Mouse (Mus musculus) thymus, postnatal 0 days (tissue): Measurements from ENCODE around the gene Plekhj1. TPM values are rescaled to one million over a fixed set of nuclear protein-coding genes. Genes with fewer than 3 reads are reported as not detected.
"Not testable (repeated sequence)": the region's sequence is repeated elsewhere in the genome, so short reads cannot be mapped to it uniquely, and the experiment has no call there.

Experiments
- DNase-seq: peaks from one replicate; pipeline ENCODE4 v3.0.0-alpha.2; 2015; ENCODE audit warnings: low spot score
- polyA plus RNA-seq: library from polyadenylated mRNA; unstranded; fragments of >200 nt; fragmentation: Nextera tagmentation; extraction: Ambion mirVana; gene quantifications from 2 replicates; pipeline ENCODE4 v1.2.1, GENCODE M21; 2015

The Plekhj1 gene
- polyA plus RNA-seq: 137 and 140 TPM in 2 replicates

- DNase-seq: peak; percentile 98
Measured at GRCm38 (mm10) chr10:80798150-80799006, at the start of gene Plekhj1, which contains the start of gene Sf3a2. Gene Plekhj1, minus strand, starts transcription at chr10:80798626. Gene Sf3a2, plus strand, starts transcription at chr10:80798198.

DNA sequence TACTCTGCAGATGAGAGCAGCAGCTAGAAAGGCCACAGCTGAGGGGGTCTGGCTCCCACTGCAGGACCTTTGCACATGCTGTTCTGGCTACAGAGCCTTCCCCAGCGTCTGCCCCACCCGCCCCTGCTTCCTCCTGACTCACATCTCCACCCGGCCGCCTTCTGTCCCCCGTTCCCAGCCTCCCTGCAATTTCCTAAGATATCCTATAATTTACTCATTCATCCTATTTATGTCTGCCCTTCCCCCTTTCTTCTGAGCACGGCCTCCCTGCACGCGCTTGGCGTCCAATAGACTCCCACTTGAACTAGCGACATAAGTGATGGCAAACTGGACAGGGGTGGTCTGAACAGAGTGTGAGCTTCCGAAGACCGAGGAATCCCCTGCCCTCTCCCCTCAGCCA lies 47.3 kb upstream of the Plekhj1 start:
- DNase-seq: no peak

DNA sequence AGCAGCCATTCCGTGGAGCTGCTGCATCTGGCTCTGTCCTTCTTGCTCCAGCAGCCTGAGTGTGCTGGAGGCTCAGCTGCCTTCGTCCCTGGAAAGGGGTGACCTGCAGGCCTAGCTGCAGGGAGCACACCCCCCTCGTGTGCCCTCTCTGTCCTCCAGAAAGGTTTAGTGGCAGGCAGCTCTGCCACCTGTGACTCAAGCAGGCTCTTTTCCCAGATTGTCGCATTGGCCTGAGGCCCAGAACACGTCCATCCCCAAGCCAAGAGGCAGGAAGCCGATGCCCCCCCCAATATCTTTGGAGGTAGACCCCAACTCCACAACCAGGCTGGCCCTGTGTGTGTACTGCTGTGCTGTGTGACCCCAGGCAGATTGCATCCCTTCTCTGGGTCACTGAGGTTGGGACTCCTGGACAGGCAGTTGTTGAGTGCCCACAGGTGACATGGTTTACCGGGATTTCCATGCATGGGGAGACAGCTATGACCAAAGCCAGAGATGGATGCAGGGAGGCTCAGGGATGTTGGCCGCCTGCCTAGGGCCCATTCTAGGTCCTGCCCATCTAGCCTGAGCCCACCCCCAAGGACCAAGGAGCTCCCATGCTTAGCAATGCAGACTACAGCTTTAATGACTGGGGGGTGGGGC lies 46.7 kb upstream of the Plekhj1 start:
- DNase-seq: no peak

- peak; percentile 29 for DNase-seq
Measured at GRCm38 (mm10) chr10:80843931-80844547, 45.6 kb upstream of the Plekhj1 start, which contains the start of gene Lingo3. Gene Lingo3, minus strand, starts transcription at chr10:80844039.

- no peak for DNase-seq
Measured at GRCm38 (mm10) chr10:80843087-80843930, 44.9 kb upstream of the Plekhj1 start.

DNA sequence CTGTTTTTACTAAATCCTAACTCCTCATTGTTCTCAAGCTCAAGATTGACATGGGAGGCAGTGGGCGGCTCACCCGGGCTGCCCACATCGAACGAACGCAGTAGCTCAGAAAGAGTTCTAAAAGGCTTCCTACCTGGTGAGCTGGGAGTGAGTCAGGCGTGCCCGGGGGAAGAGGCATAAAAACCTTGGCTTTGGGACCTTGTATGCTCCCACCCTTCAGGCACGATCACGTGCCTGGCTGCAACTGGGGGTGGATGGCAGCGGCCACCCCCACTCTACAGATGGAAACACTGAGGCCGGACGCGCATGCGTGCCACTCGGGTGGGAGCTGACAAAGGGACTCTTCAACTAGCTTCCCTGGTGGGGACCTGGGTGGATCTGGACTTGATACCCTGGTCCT lies 43.9 kb upstream of the Plekhj1 start:
- no peak for DNase-seq

GRCm38 (mm10) chr10:80841685-80842084 lies 43.3 kb upstream of the Plekhj1 start:
- DNase-seq: no peak

- no peak for DNase-seq
Measured at GRCm38 (mm10) chr10:80839848-80840247, 41.4 kb upstream of the Plekhj1 start.

DNA sequence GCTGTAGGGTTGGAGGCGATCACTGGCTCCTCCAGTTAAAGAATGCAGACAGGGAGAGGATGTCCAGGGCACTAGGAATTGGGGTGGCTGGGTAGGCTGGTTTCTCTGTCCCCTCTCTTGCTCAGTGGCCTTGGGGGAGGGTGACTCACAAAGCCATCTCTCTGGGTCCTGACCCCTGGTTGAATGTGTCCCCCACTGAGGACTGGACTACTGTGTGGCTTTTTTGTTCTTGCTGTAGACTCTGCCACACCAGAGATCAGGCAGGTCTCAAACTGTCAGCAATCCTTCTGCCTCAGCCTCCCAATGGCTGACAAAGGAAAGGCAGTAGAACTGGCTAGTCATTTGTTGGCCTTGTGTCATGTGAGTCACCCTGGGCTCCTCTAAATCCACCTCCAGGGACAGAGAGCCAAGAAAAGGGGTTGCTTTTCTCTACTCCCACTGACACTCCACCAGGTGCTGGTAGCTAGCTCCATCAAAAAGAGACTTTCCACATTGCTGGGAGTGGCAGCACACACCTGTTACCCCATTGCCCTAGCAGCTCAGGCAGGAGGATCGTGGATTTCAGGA lies 40.0 kb upstream of the Plekhj1 start:
- DNase-seq: no peak

- no peak for DNase-seq
Measured at GRCm38 (mm10) chr10:80837827-80838226, 39.4 kb upstream of the Plekhj1 start.

DNA sequence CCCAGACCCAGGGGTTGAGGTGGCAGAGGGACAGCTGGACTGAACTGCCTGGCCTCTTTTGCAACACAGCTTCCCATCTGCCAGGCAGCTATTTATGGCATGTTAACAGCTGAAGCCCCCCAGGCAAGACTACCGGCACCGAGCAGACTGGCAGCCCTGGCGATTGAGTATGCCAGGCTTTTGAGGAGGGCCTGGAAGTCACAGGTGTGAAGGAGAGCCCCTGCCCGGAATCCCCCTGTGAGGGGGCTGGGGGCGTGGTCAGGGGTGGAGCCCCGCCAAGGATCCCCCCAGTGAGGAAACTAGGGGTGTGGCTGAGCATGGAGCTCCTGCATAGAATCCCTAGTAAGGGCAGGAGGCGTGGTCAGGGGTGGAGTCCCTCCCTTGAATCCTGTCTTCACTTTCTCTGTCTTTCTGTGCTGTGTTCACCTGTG lies 38.5 kb upstream of the Plekhj1 start:
- no peak for DNase-seq

DNA sequence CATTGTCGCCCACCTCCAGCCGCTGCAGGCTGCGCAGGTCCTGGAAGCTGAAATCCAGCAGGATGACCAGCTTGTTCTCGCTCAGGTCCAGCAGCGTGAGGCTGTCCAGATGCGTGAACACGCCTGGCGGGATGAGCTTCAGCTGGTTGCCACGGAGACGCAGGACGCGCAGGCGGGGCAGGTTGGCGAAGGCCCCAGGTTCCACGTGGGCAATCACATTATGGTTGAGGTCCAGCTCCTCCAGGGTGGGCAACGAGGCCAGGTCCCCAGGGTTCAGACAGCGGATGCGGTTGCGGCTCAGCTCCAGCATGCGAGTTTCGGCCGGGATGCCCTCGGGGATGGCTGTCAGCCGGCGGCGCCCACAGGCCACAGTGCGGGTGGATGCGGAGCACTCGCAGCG lies 37.2 kb upstream of the Plekhj1 start:
- DNase-seq: no peak

- no peak for DNase-seq
Measured at GRCm38 (mm10) chr10:80832818-80833217, 34.4 kb upstream of the Plekhj1 start.

DNA sequence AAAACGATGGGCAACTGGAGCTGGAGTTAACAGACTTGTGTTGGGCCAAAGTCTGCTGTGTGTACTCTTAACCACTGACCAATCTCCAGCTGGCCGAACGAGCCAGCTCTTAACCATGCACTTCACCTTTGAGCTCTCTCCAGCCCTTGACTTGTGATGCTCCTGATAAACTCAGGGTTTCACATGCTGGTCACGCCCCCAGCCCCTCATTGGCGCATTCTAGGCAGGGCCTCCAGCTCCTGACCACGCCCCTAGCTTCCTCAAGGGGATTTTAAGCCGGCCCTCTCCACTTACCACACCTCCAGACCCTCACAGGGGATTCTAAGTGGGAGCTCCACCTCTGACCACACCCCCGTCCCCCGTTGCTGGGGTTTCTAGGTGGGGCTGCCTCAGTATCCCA lies 32.7 kb upstream of the Plekhj1 start:
- DNase-seq: peak; percentile 63

DNA sequence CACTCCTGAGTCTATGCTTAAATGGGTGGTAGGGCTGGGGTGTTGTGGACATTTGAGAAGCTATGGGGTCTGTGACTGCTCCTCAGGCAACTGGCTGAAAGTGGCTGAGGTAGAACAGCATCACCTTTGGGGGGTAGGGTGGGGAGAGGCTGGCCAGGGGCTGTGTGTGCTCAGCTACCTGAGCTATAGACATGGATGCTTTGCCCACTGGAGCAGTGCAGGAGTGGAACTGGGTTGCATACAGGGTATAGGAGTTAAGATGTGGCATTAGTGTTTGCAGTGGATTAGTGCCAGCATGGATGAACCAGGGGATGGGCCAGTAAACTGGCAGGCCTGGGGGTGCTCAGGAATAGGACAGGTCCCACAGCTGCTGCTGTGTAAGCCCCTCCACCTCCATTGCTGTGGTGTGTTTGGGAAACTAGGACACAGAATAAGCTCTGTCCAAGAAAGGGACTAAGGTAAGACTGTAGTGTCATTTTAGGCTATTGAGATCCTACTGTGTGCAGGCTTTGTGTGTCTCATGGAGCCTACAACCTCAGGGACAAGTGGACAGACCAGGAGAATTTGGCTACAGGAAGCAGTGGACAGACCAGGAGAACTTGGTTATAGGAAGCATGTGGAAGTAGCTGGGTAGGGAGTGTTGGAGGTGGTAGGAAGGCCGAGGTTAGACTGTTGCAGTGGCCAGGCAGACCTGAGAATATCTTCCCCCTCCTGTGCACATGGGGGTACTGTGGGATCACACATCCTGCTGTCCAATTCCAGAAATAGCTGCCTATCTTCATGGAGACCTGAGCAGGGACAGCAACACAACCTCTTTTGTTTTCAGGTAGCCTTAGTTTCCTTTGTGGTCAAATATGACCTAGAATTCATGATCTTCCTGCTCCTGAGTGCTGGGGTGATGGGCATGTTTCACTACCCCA lies 31.2 kb upstream of the Plekhj1 start:
- DNase-seq: no peak

- DNase-seq: not testable (repeated sequence)
Measured at GRCm38 (mm10) chr10:80828587-80828986, 30.2 kb upstream of the Plekhj1 start.

- DNase-seq: no peak
Measured at GRCm38 (mm10) chr10:80827870-80828420, 29.5 kb upstream of the Plekhj1 start.

DNA sequence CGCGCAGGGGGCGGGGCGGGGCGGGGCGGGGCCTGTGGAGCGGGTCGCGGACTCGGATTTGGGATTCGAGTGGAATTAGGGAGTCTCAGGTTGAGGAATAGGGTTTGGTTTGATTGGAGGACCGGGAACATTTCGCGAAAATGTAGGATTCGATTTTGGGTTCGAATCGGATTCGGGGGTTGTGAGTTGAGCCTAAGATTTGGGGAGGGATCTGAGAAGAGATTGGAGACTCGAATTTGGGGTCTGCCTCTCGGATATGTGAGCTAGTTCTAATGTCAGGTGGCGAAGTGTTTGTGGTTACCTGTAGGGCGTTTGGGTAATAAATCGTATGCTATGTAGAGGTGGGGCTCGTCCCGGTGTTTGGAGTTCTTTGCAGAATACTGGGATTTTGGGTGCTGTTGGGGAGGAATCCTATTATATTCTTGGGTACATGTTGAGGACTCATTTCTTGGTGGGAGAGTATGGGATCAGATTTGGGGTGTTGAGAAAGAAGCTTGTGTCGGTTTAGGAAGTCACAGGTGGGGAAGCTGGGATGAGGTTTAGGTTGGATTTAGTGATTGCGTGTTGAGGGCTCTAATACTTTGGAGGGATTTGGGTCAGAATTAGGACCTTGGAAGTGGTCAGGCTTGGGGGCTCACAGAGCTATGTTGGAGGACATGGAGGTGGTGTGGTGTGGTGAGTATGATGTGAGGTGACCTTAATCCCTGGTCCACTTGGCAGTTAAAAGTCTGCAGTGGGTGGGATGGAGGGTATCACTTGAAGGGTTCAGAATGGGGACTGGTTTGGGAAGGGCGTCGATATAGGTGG lies 28.8 kb upstream of the Plekhj1 start:
- DNase-seq: no peak
